Mouse (Mus musculus): Measurements from ENCODE around the gene Patz1. TPM values are rescaled to one million over a fixed set of nuclear protein-coding genes. Genes with fewer than 3 reads are reported as not detected.

Gene Patz1
- polyA plus RNA-seq, 1 experiment from 2014 or later, result 73.2 TPM

DNA sequence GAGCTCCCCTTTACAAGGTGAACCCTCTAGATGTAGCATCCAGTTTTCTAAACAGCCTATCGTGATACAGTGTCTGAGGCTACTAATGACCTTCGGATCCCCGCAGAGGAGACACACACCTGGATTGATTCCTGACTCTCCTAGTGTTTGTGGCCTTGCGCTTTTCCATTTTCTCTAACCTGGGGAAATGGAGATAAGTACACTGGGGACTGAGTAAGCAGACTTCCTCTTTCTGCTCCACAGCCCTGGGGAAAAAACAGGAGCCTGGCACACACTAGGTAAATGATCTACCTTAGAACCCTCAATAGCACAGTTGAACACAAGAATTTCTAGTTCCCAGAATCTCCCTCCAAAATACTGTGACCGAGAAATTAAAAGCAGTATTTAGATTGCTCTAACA lies 753 bp upstream of the Patz1 start:
- H3K9me3 ChIP-seq (replicated peaks; ENCODE audit: control insufficient read depth, low read length), result no peaks in the 10 kb centered on the region
- WGBS, result 58% methylated on average over 5 of the region's 5 CpGs
- H3K27me3 ChIP-seq (ENCODE audit: control insufficient read depth, insufficient read depth, low read length), result no peaks in the 10 kb centered on the region
- peak overlapping the region; percentile 98; the same call in 1 of the 2 replicates for H3K4me2 ChIP-seq (ENCODE audit: low read depth, low read length)
- H3K9ac ChIP-seq (replicated peaks; ENCODE audit: low read length), result peak overlapping the region; percentile 98; the same call in 1 of the 2 replicates
- DNase-seq (ENCODE audit: low spot score) (no peak), ATAC-seq (replicated peaks; ENCODE audit: insufficient number of reproducible peaks, low FRiP score, low TSS enrichment, low read depth) (no peak)
- no peak overlapping the region for H3K27ac ChIP-seq (replicated peaks; ENCODE audit: low read depth, low read length)
- H3K4me1 ChIP-seq (ENCODE audit: control insufficient read depth, insufficient read depth, low read length), result no peaks in the 10 kb centered on the region; the same call in 1 of the 2 replicates
- H3K36me3 ChIP-seq (replicated peaks; ENCODE audit: control insufficient read depth, insufficient read depth, low read depth, low read length), result no peaks in the 10 kb centered on the region; the same call in 1 of the 2 replicates
- no peak overlapping the region for H3K4me3 ChIP-seq (ENCODE audit: low read depth, low read length)

DNA sequence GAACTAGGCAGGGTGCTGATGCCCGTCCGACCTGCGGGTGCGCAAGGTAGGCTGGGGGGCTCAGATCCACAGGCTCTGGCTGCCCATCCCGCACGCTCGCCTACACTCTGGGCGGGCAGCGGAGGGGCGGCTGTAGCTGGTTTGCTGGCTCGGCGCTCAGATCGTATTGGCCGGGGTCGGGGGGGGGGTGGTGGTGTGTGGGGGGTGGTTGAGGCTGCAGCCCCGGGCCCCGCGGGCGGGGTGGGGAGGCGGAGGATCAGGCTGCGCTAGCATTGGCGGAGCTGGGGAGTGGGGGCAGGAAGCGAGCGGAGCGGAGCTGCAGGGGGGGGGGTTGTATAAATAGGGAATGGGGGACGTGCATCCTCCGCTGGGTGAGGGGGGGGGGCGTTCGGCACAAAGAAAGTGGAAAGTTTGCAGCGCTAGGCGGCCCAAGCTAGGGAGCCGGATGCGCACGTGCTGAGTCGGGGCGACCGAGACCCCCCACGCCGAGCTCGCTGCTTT lies 678 bp downstream of the Patz1 start:
- Histone ChIP-seq H3K27me3 (ENCODE audit: control insufficient read depth, insufficient read depth, low read length) (no peaks in the 10 kb centered on the region), H3K9me3 (replicated peaks; ENCODE audit: control insufficient read depth, low read length) (no peaks in the 10 kb centered on the region), H3K4me3 (ENCODE audit: low read depth, low read length) (peak overlapping the region; percentile 94), H3K4me1 (ENCODE audit: control insufficient read depth, insufficient read depth, low read length) (peaks cover 5% of the 10 kb centered on the region), H3K4me2 (ENCODE audit: low read depth, low read length) (peak overlapping the region; percentile 98), H3K36me3 (replicated peaks; ENCODE audit: control insufficient read depth, insufficient read depth, low read depth, low read length) (peaks cover 7% of the 10 kb centered on the region), H3K27ac (replicated peaks; ENCODE audit: low read depth, low read length) (peak overlapping the region; percentile 100), H3K9ac (replicated peaks; ENCODE audit: low read length) (peak overlapping the region; percentile 98)
- 1% methylated on average over 24 of the region's 40 CpGs for WGBS
- ATAC-seq (replicated peaks; ENCODE audit: insufficient number of reproducible peaks, low FRiP score, low TSS enrichment, low read depth), result peak; percentile 81
- peak; percentile 95 for DNase-seq (ENCODE audit: low spot score)

DNA sequence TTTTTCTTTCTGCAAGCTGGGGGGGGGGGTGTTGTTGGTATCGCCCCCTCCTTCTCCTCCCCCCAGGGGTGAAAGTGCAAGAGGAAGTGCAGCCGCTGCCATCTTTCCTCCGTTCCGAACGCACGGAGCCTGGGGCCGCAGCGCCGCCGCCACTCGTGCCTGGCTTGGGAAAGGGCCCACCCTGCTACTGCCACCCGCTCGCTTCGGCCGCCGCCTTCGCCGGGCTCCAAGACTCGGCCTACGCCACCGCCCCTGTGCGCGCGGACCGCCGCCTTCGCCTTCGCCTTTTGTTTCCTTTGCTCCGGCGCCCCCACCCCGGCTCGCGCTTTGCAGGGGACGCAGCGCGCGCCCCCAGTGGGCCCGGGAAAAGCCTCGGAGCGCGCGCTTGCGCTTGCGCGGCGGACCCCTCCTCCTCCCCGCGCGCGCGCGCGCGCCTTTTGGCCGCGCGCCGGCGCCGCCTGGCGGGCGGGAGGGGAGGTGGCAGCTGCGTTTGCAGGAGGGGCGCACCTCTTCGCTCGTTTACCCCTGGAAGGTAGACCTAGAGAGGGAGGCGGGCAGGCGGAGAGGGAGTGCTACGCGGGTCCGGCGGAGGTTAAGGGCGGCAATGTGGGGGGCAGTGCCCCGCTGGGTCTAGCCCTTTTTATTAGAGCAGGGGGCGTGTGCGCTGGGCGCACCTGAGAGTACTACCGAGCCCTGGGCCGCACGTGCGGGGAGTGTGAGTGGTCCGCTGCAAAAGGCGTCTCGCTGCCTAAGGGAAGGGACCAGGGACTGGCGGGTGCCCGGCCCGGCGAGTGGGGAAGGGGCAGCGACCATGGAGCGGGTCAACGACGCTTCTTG lies 1.3 kb downstream of the Patz1 start:
- peak overlapping the region; percentile 94 for H3K4me3 ChIP-seq (ENCODE audit: low read depth, low read length)
- H3K27me3 ChIP-seq (ENCODE audit: control insufficient read depth, insufficient read depth, low read length), result no peaks in the 10 kb centered on the region
- H3K9ac ChIP-seq (replicated peaks; ENCODE audit: low read length), result peak overlapping the region; percentile 98
- H3K4me1 ChIP-seq (ENCODE audit: control insufficient read depth, insufficient read depth, low read length), result peaks cover 5% of the 10 kb centered on the region
- peaks cover 10% of the 10 kb centered on the region for H3K36me3 ChIP-seq (replicated peaks; ENCODE audit: control insufficient read depth, insufficient read depth, low read depth, low read length)
- under 1% methylated on average over 72 of the region's 92 CpGs for WGBS
- H3K4me2 ChIP-seq (ENCODE audit: low read depth, low read length), result peak overlapping the region; percentile 98
- DNase-seq (ENCODE audit: low spot score), result peak; percentile 94
- peak overlapping the region; percentile 100 for H3K27ac ChIP-seq (replicated peaks; ENCODE audit: low read depth, low read length)
- ATAC-seq (replicated peaks; ENCODE audit: insufficient number of reproducible peaks, low FRiP score, low TSS enrichment, low read depth), result peak; percentile 25
- no peaks in the 10 kb centered on the region for H3K9me3 ChIP-seq (replicated peaks; ENCODE audit: control insufficient read depth, low read length)

DNA sequence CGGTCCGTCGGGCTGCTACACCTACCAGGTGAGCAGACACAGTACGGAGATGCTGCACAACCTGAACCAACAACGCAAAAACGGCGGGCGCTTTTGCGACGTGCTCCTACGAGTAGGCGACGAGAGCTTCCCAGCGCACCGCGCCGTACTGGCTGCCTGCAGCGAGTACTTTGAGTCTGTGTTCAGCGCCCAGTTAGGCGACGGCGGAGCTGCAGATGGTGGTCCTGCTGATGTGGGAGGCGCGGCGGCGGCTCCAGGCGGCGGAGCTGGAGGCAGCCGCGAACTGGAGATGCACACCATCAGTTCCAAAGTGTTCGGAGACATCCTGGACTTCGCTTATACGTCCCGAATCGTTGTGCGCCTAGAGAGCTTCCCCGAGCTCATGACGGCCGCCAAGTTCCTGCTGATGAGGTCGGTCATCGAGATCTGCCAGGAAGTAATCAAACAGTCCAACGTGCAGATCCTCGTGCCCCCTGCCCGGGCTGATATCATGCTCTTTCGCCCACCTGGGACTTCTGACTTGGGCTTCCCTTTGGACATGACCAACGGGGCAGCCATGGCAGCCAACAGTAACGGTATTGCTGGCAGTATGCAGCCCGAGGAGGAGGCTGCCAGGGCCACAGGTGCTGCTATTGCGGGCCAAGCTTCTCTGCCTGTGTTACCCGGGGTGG lies 2.1 kb downstream of the Patz1 start:
- H3K27ac ChIP-seq (replicated peaks; ENCODE audit: low read depth, low read length), result peak overlapping the region; percentile 100
- H3K27me3 ChIP-seq (ENCODE audit: control insufficient read depth, insufficient read depth, low read length), result no peaks in the 10 kb centered on the region
- H3K4me3 ChIP-seq (ENCODE audit: low read depth, low read length), result peak overlapping the region; percentile 94
- 1% methylated on average over 50 of the region's 50 CpGs for WGBS
- peak overlapping the region; percentile 98 for H3K9ac ChIP-seq (replicated peaks; ENCODE audit: low read length)
- no peaks in the 10 kb centered on the region for H3K9me3 ChIP-seq (replicated peaks; ENCODE audit: control insufficient read depth, low read length)
- DNase-seq (ENCODE audit: low spot score), result peak; percentile 35
- peaks cover 5% of the 10 kb centered on the region for H3K4me1 ChIP-seq (ENCODE audit: control insufficient read depth, insufficient read depth, low read length)
- H3K4me2 ChIP-seq (ENCODE audit: low read depth, low read length), result peak overlapping the region; percentile 98
- peaks cover 10% of the 10 kb centered on the region for H3K36me3 ChIP-seq (replicated peaks; ENCODE audit: control insufficient read depth, insufficient read depth, low read depth, low read length)
- no peak for ATAC-seq (replicated peaks; ENCODE audit: insufficient number of reproducible peaks, low FRiP score, low TSS enrichment, low read depth)

DNA sequence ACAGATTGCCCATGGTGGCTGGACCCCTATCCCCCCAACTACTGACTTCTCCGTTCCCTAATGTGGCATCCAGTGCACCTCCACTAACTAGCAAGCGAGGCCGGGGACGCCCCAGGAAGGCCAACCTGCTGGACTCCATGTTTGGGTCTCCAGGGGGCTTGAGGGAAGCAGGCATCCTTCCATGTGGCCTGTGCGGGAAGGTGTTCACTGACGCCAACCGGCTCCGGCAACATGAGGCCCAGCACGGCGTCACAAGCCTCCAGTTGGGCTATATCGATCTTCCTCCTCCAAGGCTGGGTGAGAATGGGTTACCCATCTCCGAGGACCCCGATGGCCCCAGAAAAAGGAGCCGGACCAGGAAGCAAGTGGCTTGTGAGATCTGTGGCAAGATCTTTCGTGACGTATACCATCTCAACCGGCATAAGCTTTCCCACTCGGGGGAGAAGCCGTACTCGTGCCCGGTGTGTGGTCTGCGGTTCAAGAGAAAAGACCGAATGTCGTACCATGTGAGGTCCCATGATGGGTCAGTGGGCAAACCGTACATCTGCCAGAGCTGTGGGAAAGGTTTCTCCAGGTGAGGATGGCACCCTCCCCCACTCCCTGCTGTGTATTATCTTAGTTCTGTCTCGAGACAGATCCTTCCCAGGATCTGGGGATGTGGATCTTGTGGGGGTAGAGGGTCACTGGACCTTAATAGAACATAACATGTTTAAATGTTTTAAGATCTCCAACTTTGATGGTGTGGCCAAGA lies 2.8 kb downstream of the Patz1 start:
- Histone ChIP-seq H3K9me3 (replicated peaks; ENCODE audit: control insufficient read depth, low read length) (no peaks in the 10 kb centered on the region), H3K36me3 (replicated peaks; ENCODE audit: control insufficient read depth, insufficient read depth, low read depth, low read length) (peaks cover 11% of the 10 kb centered on the region), H3K4me2 (ENCODE audit: low read depth, low read length) (peak overlapping the region; percentile 98), H3K4me3 (ENCODE audit: low read depth, low read length) (peak overlapping the region; percentile 94), H3K27ac (replicated peaks; ENCODE audit: low read depth, low read length) (peak overlapping the region; percentile 100), H3K27me3 (ENCODE audit: control insufficient read depth, insufficient read depth, low read length) (no peaks in the 10 kb centered on the region), H3K9ac (replicated peaks; ENCODE audit: low read length) (peak overlapping the region; percentile 98), H3K4me1 (ENCODE audit: control insufficient read depth, insufficient read depth, low read length) (peaks cover 5% of the 10 kb centered on the region)
- WGBS, result 1% methylated on average over 26 of the region's 26 CpGs
- DNase-seq (ENCODE audit: low spot score) (peak; percentile 30), ATAC-seq (replicated peaks; ENCODE audit: insufficient number of reproducible peaks, low FRiP score, low TSS enrichment, low read depth) (no peak)

DNA sequence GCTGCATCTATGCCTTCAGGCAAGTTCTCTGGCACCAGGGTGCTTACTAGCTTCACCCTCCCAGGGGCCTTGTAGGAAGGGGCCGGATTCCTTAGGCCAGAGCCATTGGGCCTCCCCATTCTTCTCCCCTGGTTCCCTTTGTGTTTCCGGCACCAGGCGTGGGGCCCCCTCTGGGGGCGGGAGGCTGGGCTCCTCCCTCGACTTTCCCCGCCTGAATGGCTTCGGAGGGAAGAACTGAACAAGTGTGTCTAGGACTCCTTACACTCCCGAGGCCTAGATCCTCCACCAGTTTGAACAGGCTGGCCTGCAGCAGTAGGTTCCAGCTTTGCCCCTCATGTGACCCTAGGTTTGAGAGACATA lies 3.4 kb downstream of the Patz1 start:
- H3K27ac ChIP-seq (replicated peaks; ENCODE audit: low read depth, low read length), result peak overlapping the region; percentile 100
- no peaks in the 10 kb centered on the region for H3K27me3 ChIP-seq (ENCODE audit: control insufficient read depth, insufficient read depth, low read length)
- H3K9ac ChIP-seq (replicated peaks; ENCODE audit: low read length), result peak overlapping the region; percentile 98
- DNase-seq (ENCODE audit: low spot score), result peak; percentile 83
- H3K4me2 ChIP-seq (ENCODE audit: low read depth, low read length), result peak overlapping the region; percentile 98
- 0% methylated on average over 8 of the region's 8 CpGs for WGBS
- H3K9me3 ChIP-seq (replicated peaks; ENCODE audit: control insufficient read depth, low read length), result no peaks in the 10 kb centered on the region
- peaks cover 16% of the 10 kb centered on the region for H3K36me3 ChIP-seq (replicated peaks; ENCODE audit: control insufficient read depth, insufficient read depth, low read depth, low read length)
- peak; percentile 7; the same call in 1 of the 2 replicates for ATAC-seq (replicated peaks; ENCODE audit: insufficient number of reproducible peaks, low FRiP score, low TSS enrichment, low read depth)
- peak overlapping the region; percentile 94 for H3K4me3 ChIP-seq (ENCODE audit: low read depth, low read length)
- H3K4me1 ChIP-seq (ENCODE audit: control insufficient read depth, insufficient read depth, low read length), result peaks cover 5% of the 10 kb centered on the region

DNA sequence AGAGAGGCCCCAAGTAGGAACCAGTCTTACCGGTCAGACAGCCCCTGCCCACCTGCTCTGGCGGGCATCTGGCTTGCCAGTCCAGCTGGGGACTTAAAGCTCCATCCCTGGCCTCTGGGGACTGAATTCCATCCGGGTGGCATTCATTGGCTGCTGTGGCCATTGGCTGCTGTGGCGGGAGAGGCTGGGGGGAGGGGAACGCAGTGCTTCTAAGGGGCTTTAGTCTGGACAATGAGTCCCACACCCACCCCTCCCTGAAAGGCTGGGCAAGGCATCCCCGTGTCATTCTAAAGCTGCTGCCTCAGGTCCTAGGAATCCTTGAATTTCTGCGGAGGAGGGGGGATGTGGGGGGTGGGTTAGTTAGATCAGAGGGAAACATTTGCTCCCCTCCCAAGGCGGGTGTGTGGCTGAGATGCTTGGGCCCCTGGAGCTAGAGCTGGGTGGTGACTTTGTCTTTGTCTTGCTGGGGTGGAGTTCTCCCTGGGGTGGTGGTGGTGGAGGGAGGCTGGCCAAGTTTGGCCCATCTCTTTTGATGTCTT lies 4.1 kb downstream of the Patz1 start:
- Histone ChIP-seq H3K4me2 (ENCODE audit: low read depth, low read length) (peak overlapping the region; percentile 98), H3K4me1 (ENCODE audit: control insufficient read depth, insufficient read depth, low read length) (peaks cover 5% of the 10 kb centered on the region), H3K4me3 (ENCODE audit: low read depth, low read length) (peak overlapping the region; percentile 94), H3K9me3 (replicated peaks; ENCODE audit: control insufficient read depth, low read length) (no peaks in the 10 kb centered on the region), H3K27me3 (ENCODE audit: control insufficient read depth, insufficient read depth, low read length) (no peaks in the 10 kb centered on the region), H3K27ac (replicated peaks; ENCODE audit: low read depth, low read length) (peak overlapping the region; percentile 100), H3K9ac (replicated peaks; ENCODE audit: low read length) (peak overlapping the region; percentile 98), H3K36me3 (replicated peaks; ENCODE audit: control insufficient read depth, insufficient read depth, low read depth, low read length) (peaks cover 22% of the 10 kb centered on the region)
- 0% methylated on average over 8 of the region's 8 CpGs for WGBS
- ATAC-seq (replicated peaks; ENCODE audit: insufficient number of reproducible peaks, low FRiP score, low TSS enrichment, low read depth) (peak; percentile 31), DNase-seq (ENCODE audit: low spot score) (peak; percentile 88)
